Mouse (Mus musculus): ENCODE measurements at regions not wholly inside any gene's neighbourhood (a gene's known extent, or its start where the extent isn't known, plus 50 kb on each side); places are given as distances from the start of the nearest gene placed in this dataset.

DNA sequence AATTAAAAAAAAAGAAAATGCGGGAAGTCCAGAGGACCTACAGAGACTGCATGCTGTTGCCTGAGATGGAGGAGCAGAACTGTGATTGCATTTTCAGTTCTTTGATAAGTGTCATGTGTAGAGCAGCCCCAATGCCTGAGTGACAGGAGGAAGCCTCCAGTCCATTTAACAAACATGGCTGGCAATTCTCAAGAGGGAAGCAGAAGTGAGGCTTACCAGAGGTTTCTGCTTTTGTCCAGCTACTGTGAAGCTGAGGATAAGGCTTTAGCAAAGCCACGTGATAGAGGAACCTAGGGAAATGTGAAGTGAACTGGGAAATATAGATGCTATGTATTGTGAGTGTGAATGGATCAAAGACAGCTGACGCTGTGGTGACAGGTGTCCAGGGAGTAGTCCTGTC is 56.6 kb downstream of the Sucnr1 start:
- DNase-seq (ENCODE audit: low spot score in 2 of 2) = no peak

DNA sequence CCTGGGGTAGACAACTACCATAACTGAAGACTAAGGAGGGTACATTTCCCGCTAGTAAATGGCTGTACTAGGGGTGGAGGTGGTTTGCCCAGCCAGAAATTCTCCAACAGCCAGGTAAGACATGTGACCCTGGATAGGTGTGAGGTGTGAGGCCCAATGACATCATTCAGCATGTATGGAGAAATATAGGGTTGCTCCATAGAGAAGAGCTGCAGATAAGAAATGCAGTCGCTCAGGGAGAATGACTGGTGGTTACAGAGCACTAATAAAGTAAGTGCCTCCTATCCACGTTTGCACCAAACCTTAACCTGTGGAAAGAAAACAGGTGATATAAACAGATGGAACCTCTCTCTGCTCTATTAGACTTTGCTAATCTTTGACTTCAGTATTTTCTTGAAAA is 78.2 kb downstream of the Sucnr1 start:
- DNase-seq (ENCODE audit: low spot score in 2 of 2) = no peak

DNA sequence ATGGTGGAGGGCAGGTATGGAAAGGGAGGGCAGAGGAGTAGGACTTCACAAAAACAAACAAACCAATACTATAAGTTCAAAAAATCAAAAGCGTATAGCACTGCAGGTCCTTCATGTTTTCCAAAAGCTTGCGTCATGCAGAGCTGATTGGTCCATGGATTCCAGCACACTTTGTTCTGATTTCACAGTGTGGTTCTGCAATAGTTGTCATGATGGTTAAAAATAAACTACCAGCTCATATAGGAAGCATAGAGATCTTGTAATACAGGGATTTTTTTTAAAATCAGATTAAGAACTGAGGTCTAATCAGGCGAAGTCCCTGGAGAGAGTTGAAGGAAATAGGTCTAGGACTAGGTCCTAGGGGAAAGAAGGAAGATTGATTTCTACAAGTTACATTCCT is 86.0 kb downstream of the Sucnr1 start:
- DNase-seq (ENCODE audit: low spot score in 2 of 2) = no peak

DNA sequence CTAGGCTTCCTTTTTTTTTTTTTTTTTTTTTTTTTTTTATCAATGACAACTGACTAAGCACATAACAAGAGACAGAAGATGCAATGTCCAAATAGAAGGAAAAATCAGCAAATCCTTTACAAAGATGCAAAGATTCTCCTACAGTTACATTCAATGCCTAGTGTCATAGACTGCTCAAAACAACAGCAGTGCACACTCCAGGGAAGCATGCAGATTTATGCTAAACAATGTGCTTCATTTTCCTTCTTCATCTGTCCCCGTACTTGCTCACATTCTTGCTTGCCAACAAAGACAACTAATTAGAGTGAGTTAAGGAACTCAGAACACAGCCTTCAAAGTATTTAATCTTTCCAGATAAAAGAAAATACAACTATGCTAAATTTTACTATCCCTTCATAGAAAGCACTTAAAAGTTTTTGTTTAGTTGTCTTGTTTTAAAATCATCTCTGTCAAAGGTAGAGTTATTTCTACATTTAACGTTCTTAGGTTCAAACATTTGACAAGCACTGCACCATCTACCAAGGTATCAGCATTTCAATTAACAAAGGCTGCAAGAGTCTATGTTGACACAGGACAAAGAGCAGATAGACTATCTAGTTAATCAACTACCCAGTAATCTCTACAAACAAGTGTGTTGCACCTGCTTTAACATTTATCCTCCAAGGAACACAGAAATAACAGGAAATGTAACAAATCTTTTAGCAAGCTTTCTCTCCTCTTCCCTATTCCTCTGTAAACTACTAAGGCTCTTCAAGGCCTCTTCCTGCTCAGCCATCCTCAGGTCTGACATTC is 86.7 kb downstream of the Sucnr1 start:
- DNase-seq (ENCODE audit: low spot score in 2 of 2) = no peak

DNA sequence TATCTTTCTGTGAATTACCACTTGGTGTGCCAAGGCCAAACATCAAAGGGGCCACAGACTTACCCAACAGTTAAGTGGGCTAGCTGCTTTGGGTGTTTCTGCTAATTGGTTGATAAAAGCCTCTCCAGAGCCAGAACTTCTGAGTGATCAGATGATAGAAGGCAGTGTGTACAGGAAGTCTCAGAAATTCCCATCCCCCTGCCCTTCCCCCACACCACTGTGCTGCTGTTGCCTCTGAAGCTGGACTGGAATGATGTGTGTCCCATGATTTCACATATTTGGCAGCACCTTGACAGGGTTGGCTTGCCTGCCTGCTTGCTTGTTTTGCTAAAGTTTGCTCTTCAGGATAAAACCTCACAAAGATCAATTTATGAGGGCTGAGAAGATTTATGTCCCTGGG is 87.9 kb downstream of the Sucnr1 start:
- DNase-seq (ENCODE audit: low spot score in 2 of 2) = no peak

DNA sequence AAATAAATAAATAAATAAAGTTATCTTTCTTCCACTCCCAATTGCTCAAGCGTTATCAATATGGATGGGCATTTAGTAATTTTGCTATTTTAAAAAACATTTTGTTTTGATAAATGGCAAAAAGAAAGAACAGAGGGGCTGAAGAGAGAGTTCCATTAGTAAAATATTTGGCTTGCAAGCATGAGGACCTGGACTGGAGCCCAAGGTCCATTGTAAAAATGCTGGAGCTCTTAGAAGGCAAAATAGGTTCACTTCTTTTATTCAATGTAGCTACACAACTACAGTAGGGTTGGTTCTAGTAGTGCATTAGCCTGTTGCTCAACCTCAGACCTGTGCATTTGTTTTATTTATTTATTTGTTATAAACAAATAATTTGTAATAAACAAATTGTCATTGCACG is 102.8 kb downstream of the Sucnr1 start:
- DNase-seq (ENCODE audit: low spot score in 2 of 2) = no peak

DNA sequence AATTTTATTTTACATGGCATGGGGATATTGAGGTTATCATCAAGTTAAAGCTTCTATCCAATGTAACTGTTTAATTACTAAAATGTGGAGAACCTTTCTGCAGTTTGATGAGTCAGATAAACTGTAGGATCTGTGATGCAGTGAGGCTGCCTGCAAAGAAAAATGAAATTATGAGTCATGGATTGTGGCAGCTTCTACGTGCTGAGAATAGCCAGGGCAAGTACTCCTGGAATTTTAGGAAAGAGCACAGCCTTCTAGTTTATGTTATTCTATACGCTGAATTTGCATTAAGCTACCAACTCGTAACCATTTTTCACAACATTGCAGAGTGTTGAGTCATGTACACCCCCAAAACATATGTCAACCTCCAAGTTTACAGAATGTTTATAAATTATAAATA is 114.4 kb downstream of the Sucnr1 start:
- DNase-seq (ENCODE audit: low spot score in 2 of 2) = no peak

DNA sequence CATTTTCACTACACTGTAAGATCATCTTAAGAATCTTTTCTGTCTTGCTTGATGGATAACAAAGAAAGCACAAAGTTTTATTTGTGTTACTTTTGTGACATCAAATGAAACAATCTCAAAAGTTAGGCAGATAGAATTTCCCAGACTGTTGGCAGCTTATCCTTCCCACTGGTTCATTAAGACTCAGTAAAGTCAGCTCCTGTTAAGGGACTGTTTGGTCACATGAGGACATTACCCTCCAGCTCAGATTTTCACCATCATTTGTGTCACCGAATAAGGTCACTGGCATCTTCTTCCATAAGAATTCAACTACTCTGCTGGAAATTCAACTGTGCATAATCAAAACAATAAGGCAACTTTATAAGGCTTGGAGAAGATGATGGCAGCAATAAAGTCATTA is 126.3 kb downstream of the Sucnr1 start:
- DNase-seq (ENCODE audit: low spot score in 2 of 2) = no peak

DNA sequence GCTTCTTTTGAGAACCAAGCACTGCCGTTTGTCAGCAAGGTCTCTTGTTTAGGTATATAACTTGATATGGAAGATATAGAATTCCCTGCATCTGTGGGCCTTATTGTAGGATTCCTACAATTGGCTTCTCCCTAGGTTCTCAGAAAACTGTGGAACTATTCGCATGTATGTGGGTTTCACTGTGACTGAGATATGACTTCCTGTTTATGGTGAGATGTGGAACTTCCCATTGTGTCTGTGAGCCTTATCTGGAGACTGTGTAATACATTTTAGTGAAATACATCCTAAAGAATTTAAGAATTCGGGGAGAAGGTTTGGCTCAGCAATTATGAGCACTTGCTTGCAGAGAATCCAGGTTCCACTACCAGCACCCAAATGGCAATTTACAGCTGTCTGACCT is 137.3 kb downstream of the Sucnr1 start:
- no peak for DNase-seq (ENCODE audit: low spot score in 2 of 2)

DNA sequence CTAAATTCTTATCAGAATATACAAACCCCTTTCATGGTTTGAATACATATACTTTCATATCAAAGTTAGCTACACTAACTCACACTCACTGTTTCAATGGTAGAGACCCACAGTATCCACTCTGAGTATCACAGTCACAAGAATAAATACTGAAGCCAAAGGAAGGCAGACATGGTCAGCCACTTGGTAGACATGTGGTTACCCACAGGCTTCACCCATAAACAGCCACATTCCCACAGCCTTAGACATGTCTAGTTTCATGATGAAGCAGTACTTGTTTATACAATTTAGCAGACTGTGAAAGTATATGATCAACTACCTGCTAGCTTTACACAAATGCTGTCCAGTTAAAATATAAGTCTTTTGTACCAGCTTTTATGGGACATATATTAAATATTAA is 159.0 kb downstream of the Sucnr1 start:
- no peak for DNase-seq (ENCODE audit: low spot score in 2 of 2)

DNA sequence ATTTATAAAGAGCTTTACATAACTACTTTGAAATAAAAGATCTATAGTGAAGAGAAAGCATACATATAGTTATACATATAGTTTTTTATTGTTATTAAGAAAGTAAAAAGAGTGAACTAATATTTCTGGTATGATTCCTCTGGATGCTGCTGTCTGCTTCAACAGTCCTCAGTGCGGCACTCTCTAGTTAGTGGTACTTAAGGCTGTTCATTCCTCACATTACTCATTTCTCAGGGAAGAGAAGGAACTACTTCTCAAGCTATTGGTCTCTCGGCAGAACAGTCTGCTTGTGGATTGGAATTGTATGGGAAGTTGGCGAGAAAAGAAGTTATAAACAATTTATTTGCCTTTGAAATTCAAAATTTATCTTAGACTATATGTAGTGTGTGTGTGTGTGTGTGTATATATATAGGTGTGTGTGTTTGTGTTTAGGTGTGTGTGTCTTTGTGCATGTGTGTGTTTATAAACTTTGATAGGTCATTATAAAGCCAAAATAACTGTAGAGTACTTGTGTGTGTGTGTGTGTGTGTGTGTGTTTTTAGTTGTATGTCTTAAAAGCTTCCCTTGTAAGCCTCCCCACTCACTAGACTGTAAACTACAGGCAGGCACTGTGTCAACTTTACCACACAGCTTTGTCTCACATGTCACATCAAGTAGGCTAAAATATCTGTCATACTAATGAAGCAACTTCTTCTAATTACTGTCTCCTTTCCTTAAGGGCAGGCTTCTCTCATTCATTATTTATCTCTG is 185.2 kb downstream of the Sucnr1 start:
- no peak for DNase-seq (ENCODE audit: low spot score in 2 of 2)

DNA sequence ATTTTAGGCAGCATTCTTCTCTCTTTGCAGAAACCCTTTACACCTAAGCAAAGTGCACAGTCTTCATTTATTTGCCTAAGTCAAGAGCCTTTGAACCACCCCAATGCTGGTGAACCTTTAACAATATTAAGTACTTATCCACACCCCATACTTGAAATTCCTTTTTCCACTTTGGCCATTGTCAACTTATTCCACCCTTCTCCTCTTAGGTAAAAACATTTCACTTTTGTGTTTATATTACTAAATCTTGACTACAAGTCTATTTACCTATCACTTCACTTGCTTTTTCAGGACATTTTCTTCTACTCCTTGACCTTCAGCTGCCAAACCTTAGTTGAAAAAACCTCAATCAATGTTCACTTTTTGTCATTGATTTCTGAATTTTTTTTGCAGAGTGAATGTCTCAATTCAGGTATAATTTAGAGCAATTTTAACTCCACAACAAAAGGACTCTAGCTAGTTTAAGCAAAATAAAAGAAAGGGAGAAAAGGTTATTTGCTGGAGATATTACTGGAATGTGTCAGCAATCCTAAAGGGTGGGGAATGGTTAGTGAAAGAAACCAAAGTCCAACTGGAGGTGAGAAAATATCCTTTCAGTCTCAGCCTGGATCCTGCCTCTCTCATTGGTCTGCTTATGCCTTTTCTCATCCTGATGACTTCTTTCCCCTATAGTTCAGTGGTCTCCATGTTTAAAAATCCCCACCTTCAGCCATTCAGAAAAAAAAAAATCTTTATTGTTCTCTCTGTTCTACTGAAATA is 185.9 kb downstream of the Sucnr1 start:
- no peak for DNase-seq (ENCODE audit: low spot score in 2 of 2)

DNA sequence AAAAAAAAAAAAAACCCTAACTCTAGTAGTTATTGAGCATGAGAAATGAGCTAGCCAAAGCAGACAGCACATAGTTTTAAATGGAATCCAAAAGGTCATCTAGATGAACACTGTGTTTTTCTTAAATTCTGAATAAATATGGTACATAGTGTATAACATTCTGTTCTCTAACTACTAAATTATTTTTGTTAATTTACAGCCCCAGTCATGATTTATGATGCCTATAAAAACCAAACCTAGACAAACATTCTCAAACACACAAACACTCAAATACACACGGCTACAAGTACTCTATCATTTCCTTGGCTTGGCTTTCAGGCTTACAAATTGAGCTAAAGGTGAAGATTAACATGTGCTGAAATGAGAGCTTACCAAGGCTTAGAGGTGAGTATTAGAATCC is 188.8 kb downstream of the Sucnr1 start:
- DNase-seq (ENCODE audit: low spot score in 2 of 2) = no peak

DNA sequence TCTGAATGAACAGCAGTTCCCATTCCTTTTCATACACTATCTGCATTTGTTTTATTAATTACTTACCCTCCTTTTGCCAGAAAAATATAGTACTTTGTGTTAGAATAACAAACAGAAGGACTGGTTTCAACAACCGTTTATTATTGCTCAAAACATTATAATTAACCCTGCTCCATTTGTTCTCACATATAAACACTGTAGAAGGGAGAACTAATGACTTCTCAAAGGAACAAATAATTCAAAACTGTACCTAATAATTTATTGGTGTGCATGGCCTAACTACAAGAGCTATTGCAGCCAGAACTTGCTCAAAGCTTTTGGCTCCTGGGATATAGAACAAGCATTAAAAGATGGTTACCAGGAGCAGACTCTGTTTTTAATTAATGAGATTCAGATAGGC is 192.1 kb downstream of the Sucnr1 start:
- DNase-seq (ENCODE audit: low spot score in 2 of 2) = no peak

DNA sequence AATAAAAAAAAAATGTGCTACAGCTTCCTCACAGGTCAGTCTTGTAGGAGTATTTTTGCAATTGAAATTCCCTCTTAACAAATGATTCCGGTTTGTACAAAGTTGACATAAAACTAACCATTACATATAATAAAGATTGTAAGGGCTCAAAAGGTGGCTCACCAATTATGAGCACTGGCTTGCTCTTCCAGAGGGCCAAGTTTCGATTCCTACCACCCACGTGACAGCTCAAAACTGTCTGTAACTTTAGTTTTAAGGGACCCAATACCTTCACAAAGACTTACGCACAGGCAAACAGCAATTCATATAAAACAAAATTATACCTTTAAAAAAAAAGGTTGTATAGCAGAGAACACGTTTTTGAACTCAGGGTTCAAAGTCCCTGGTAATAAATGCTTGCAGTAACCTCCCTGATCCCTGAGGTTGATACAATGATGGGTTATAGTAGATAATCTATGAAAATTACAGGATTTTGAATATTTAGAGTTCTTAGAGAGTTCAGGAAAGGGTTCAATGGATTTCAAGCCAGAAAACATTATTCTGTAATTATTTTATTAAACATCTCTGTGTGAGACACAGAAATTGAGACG is 193.7 kb downstream of the Sucnr1 start:
- DNase-seq (ENCODE audit: low spot score in 2 of 2) = no peak

DNA sequence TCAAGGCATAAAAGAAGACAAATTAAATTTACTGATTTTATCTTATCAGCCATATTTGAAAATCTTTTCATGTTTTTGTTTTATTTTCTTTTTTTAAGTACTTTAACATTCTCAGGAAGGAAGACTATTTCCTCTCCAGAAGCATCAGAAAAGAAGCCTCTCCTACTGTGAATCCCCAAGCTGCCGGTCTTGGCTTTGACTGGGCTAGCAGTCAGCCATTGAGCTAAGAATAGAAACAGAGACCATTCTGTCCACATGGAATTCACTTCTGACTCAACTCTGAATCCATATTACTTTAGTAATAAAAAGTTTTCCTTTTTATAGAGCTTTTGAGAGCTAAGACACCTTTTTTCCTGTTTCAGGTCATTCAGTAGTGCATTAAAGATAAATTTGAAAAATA is 194.8 kb upstream of the Mbnl1 start:
- DNase-seq (ENCODE audit: low spot score in 2 of 2) = no peak

DNA sequence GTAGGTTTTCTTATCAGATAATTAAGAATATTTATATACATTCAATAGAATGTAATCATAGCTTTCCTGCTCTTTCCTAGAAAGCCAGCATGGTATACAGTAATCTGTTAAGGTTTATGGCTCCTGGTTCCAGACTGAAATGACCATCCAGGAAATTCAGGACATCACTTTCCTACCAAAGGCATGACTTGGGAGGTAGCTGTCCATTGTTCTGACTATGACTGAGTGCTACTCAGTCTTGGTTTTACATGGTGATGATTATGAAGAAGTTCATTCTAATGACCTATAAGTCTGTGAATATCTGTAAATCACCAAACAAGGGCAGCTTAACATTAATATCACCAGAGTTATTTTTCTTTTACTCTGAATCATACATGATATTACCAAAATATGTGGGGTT is 191.4 kb upstream of the Mbnl1 start:
- no peak for DNase-seq (ENCODE audit: low spot score in 2 of 2)

DNA sequence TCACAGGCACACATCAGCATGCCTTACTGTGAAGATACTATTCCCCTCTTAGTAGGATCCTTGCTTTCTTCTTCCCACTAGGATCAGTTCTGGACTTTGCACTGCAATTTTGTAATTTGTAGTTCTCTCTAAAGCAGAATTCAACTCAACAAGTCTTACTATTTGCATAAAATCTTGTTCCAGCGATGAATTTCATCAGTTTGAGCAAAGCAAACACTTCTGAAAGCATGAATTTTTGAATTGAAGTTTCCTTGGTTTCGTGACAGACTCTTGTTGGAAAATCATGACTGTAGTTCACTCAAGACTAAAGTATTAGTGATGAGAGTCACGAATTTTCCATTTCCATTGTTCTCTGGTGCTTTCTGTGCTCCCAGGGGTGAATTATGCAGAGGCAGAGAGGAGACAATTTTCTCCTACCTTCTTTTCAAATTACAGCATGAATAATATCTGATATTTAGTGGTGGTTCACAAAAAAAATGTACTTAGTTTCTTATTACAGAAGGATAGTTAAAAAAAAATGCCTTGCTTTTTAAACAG is 190.6 kb upstream of the Mbnl1 start:
- no peak for DNase-seq (ENCODE audit: low spot score in 2 of 2)

DNA sequence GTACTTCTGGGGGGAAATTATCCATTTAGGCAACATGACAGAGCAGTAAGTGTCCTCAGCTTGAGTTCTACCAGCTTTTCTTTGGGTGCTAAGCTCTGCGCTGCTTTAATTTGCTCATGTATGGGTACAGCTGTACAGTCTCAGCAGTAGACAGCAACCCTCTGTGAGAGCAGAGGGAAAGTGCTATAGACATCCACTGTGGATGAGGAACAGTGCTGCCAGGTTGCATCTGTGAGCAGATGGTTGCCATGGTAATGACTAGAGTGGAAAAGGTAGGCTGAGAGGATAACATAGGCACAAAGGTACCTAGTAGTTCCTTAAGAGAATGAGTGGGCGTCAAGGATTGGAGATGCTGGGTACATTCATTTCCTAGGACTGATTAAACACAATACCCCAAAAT is 180.5 kb upstream of the Mbnl1 start:
- peak; percentile 23 to 37 for DNase-seq (ENCODE audit: low spot score in 2 of 2)

DNA sequence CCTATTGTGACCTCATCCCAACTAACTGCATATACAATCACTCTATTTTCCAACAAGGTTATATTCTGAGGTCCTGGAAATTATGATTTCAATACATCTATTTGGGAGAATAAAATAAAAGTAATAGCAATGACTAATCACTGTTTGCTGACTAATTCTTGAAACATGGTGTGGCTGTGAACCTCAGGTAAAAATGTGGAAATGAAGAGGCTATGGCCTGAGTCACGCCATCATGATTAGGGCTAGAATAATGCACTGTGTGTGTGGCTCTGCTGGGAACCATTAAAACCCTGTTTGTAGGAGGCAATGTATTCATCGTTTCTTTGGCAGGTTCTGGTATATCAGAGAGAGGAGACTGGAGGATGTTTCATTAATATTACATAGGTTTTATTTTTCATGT is 179.7 kb upstream of the Mbnl1 start:
- no peak for DNase-seq (ENCODE audit: low spot score in 2 of 2)

DNA sequence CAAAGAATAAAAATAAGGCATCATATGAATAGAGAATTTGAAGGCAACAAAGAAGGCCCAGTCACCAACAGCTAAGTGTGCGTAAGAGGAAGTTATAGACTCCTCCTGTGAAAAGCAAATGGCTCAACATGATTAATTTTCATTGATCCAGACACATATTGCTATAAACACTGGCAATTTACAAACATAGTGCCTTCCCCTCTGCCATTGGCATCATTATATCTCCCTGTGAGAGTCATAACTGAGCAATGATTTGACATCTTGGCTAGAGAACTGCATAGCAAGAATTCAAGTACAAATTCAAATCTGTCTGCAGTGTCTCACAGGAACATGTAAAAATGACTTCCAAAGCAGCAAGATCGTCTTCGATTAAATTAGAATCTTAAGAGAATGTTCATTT is 167.2 kb upstream of the Mbnl1 start:
- no peak for DNase-seq (ENCODE audit: low spot score in 2 of 2)

DNA sequence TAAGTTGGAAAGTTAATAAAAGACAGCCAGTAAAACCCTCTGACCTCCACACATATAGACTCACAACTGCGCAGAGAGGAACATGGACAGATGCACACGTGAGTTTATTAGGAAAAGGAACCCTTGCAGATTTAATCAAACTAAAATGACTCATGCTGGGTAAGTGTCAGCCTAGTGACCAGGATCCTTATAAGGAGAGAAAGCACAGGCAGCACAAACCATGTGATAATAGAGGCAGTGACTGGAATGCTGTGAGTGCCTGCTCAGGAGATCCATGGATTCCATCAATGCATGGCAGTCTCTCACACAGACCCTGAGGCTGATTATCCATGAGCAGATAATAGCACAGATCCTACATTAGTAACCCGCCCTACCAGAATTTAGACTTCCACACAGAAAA is 162.2 kb upstream of the Mbnl1 start:
- DNase-seq (ENCODE audit: low spot score in 2 of 2) = no peak
